Mouse (Mus musculus) urinary bladder, postnatal 25 days (tissue): ENCODE measurements around the gene Slc22a27.
"Not testable (repeated sequence)": the region's sequence is repeated elsewhere in the genome, so short reads cannot be mapped to it uniquely, and the experiment has no call there.

ENCODE experiments used
- DNase-seq: peaks from one replicate; pipeline ENCODE4 v3.0.0; 2022; ENCODE audit warnings: low spot score

Gene Slc22a27

GRCm38 (mm10) chr19:7965927-7966326 is at the start of gene Slc22a27:
Gene Slc22a27, minus strand, starts transcription at chr19:7966027.
- not testable (repeated sequence) for DNase-seq

DNA sequence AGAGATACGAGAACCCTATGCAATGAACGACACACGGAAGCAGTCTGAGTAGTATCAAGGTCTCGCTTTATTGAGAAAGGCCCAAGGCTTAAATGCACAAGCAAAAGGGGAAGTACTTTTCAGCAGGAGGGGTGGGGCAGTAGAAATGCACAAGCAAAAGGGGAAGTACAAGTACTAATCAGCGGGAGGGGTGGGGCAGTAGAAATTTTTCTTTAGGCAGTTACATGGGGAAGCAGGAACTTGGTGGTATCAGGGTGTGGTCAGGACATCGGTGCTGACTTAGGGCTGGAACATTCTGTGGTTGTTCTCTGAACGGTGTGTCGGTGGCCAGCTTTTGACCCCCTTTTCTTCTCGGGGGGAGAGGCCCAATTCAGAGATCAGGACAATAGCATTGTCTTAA is 45.8 kb upstream of the Slc22a27 start:
- DNase-seq = not testable (repeated sequence)

DNA sequence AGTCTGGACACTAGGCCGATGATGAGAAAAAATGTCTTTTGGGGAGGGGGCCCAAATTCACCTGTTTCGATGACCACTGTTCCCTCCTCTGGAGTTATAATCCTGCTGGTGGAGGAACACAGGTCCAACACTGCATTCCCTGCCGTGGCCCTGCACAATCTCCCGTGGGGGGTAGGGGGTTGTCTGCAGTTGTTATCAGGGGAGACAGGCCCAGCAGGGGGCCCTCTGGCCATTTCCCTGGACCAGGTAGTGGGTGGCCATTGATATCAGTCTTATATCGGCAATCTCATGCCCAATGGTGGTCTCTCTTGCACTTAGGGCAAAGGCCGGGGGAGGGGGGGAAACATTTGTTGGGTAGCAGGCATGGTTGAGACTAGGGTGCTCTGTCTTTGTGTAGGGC is 43.3 kb upstream of the Slc22a27 start:
- not testable (repeated sequence) for DNase-seq

GRCm38 (mm10) chr19:7968703-7969102 is 2.9 kb upstream of the Slc22a27 start:
- no peak for DNase-seq

- not testable (repeated sequence) for DNase-seq
These were observed 723 bp upstream of the Slc22a27 start for GRCm38 (mm10) chr19:7966550-7966949.

DNA sequence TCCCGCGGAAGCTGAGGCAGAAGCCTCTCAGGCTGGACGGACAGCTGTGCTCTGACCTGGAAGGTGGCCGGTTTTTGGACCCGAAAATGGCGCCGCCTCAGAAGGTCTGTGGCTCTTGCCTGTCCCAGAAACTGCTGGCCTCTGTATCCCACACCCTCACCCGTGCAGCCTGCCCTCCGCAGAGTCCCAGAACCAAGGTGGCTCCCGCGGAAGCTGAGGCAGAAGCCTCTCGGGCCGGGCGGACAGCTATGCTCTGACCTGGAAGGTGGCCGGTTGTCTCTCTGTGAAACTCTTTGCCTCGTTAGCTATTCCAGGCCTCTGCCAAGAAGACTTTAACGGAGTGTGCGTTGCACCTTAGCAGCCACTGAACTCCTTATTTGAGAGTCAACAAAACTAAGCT is 26.4 kb downstream of the Slc22a27 start:
- DNase-seq = not testable (repeated sequence)

DNA sequence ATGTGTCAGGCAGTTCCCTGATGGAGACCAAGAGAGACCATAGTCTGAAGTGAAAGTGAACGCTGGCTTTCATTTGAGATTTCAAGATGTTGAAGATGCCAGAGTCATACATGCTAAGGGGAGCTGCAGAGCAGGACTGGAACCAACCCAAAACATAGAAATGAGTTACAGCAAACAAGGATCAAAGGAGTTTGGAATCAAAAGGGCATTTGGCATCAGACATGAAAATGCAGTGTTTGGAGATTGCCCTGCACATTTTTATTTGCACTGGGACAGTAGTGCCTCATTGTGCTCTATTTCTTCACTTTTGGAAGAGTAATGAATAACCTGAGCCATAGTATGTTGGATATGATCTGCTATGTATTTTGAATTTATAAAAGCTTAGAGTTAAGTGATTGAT is 89.2 kb downstream of the Slc22a27 start:
- no peak for DNase-seq

DNA sequence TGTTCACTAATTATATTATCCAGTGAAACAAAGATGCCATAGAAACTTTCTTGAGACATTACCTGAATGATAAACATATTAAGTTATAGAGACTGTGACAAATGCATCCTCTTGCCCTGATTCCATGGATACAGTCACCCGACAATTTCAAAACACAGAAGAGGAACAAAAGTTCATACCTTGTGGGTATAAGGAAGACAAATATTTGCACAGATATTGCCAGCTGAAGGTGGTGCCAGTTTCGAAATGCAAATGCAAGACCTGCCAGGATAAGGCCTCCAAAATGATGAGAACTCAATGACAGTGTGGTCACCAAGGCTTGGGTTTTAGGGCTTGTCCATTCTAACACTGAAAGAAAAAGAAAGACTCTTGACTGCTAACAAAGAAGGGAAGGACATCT is 136.0 kb downstream of the Slc22a27 start:
- DNase-seq = no peak
